Mouse (Mus musculus) skeletal muscle tissue, adult 2 months (tissue): ENCODE results near the gene Sgcd.

Experiments used
- DNase-seq: peaks from one replicate; pipeline ENCODE4 v3.0.0-alpha.2; 2012; ENCODE audit warnings: low read depth, low spot score

The Sgcd gene

DNA sequence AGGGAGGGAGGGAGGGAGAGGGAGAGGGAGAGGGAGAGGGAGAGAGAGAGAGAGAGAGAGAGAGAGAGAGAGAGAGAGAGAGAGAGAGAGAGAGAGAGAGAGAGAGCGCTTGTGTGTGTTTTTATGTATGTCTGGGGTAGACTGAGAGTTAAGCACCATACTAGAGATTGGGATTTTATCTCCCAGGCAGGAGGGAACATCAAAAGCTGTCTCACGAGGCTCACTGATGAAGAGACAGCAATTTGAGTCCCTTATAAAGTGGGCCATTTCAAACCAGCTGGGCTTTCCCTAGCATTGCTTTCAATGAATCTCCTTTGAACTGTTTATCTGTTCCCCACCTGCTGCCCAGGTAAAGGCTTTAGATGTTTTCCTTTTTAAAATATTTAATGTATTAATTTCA lies 973.1 kb downstream of the Sgcd start:
- no peak for DNase-seq

GRCm38 (mm10) chr11:47014278-47014677 lies 974.5 kb downstream of the Sgcd start:
- DNase-seq, result no peak

DNA sequence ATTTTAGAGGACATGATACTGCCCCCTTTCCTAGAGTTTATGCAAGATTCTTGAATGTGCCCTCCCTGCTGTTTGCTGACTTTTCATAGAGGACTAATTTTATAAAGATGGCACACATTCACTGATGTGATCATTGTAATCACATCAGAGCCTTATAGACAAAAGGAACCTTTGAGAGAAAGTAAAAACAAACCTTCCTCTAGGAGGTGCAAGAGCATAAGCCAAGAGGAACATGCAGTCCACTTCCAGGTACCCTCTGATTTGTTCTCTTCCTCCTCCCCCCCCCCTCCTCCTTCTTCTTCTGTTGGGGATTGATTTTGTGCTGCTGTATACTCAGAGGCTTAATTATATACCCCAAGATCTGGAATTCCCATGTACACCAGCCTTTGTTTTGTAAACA lies 978.6 kb downstream of the Sgcd start:
- DNase-seq, result no peak

DNA sequence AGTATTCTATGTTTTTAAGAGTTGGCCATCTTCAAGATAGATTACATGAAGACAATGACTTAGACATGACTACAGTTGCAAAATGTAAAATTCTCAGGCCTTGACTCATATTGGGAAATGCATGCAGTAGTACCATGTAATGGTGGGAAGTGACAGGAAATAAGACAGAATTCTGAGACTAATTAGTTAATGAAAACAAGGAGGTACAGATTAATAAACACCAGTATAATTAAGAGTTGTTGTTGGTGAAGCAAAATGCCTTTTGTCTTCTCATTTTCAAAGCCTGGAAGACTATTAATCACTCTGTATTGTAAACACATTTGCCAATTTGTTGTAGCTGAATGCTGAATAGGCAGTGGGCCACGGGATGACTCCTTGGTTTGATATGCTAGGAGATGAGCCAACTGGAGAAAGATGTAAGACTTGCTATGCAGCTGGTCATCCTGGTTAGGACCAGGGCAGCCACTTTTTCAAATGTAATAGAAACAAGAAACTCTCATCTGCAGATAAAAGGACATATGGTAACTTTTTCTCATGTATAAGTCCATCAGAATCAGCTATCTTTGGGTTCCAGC lies 983.4 kb downstream of the Sgcd start:
- peak; percentile 11 for DNase-seq

DNA sequence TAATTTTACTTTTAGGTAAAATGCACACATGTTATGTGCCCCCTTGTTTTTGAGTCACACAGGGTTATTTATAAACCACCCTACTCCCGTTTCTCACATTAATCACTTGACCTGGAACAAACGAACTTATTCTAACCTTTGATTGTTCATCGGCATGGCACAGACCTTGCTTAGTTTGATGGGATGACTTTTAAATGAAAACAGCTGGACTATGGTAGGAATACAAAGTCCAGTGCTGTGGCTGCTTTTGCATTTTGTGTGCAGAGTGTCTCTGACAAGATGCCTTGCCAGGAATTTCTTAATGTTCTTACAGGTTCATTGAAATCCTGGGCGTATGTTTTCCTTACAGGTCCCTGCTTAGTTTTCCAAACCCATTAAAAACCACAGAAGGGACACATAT lies 1049.5 kb downstream of the Sgcd start:
- no peak for DNase-seq

- no peak for DNase-seq
These were observed 1063.8 kb downstream of the Sgcd start for GRCm38 (mm10) chr11:46924946-46925345.

GRCm38 (mm10) chr11:46920244-46920643 lies 1068.5 kb downstream of the Sgcd start:
- no peak for DNase-seq

DNA sequence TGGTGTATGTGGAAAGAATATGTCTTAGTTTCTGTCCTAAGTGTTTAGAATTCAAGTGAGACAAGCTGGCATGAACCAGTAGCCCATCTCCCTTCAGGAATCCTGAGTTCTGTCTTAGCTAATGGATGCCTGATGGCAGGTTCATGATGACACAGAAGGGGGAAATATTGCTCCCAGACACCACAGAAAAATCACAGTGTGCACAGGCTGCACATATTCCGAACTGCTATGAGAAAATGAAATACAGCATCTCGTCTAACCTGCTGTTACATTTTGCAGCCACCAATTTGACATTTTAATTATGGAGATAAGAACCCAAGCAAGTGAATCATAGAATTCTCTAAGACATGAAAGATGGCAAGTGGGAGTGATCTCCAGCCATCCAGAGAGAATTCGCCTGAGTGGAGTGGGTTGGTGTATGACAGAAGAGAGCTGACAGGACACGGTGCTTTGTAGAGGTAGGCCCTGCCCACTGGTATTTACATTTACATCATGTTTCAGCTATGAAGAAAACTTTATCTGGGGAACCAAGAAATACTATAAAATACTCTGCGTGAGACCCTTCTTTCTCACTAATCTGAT lies 1076.0 kb downstream of the Sgcd start:
- no peak for DNase-seq

GRCm38 (mm10) chr11:46904281-46904680 lies 1084.5 kb downstream of the Sgcd start:
- no peak for DNase-seq

- no peak for DNase-seq
These were observed 1099.7 kb downstream of the Sgcd start for GRCm38 (mm10) chr11:46889093-46889492.

DNA sequence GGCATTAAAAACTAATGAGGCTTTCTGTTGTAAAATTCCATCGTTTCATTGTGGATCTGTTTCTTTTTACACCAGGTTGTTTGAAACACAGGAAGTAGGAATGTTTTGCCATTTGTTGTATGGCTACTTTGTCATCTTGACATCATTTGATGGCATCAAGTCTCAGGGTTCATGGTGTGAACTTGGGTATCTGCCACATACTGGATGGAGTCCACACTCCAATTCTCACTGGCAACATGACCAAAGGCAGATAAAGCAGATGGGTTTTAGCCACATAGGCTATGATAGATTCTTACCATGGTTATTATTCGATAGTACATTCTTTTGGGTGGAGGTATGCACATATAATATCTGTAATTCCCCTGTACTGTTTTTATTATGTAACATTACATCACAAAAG lies 1106.3 kb downstream of the Sgcd start:
- DNase-seq, result no peak

GRCm38 (mm10) chr11:46875774-46876173 lies 1113.0 kb downstream of the Sgcd start:
- no peak for DNase-seq

DNA sequence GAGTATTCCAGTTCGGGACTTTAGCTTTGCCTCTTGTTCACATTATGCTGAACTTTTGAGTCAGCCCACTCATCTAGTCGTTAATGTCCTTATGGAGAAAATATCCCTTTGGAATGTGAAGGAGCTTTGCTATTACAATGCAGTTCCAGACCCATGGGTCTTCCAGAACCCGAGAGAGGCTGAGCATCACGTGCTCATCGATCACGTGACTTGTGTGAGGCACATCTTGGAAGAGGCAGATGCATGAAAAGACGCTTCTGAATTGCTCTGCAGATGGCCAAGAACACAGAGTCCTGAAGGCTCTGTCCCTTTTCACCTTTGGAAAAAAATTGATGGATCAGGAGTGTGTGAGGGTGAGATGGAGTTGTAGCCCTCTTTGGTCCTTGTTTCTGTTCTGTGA lies 1120.2 kb downstream of the Sgcd start:
- DNase-seq, result no peak

DNA sequence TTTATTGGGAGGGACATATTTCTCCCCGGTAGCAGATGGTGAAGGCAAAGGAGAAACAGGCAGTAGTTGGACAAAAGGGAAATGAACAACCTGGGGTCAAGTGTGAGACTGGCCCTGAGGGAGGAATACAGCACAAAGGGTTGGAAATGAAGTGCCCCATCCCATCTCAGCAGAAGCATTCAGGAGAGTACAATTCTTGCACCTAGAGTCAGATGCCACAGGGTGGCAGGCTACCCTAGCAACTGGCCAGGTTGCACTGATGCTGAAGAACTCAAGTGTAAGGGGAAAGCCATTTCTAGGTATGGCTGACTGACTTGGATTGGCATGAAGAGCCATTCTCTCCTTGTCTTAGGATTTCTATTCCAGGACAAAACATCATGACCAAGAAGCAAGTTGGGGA lies 1124.0 kb downstream of the Sgcd start:
- no peak for DNase-seq

- no peak for DNase-seq
These were observed 1140.4 kb downstream of the Sgcd start for GRCm38 (mm10) chr11:46848221-46848971.

DNA sequence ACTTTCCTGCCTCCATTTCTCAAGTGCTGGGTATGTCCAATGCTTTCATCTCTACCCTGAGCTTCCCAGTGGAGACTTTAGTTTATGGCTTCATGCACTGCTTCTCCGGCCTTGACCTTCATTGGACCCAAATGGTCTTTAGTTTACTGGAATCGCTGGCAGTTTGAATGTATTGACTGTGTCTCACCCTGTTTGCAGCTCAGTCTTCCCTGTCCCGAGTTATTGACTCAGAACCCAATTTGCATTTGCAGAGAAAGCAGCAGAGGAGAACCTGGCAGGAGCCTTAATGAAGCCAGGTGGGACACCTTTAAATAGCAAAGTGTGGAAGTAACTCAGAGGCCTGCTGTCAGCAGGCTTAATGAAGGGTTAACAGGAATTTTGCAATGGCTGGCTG lies 1140.9 kb downstream of the Sgcd start:
- DNase-seq, result no peak

- DNase-seq, result no peak
These were observed 1142.1 kb downstream of the Sgcd start for GRCm38 (mm10) chr11:46846661-46847060.
